Mouse (Mus musculus): ENCODE measurements around the gene Ctrc.

The Ctrc gene

DNA sequence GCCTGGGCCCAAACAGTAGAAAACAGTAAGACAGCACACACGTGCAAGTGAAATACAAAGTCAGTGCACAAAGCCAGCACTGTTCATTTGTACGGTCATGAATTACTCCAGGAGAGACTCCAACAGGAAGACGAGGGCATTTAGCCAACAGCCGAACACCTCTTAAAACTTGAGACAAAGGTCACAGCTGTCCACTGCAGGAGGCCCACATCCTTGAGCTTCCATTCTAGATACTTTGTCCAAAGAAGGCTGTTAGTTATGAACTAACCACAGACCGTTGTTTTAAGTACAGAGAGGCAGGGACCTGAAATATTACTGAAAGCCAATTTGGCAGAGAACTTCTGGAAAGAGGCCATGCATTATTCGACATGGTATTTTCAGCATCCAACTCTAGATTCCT lies 59.1 kb downstream of the Ctrc start:
- CTCF ChIA-PET, result no interaction called here
- POLR2A ChIA-PET, result interaction anchor here in 2 of 4 experiments (0.6 to 0.8 kb wide), 2 partner anchors 19 to 115 kb away, joined by 3 read pairs; no protein-coding TSS in a partner anchor

DNA sequence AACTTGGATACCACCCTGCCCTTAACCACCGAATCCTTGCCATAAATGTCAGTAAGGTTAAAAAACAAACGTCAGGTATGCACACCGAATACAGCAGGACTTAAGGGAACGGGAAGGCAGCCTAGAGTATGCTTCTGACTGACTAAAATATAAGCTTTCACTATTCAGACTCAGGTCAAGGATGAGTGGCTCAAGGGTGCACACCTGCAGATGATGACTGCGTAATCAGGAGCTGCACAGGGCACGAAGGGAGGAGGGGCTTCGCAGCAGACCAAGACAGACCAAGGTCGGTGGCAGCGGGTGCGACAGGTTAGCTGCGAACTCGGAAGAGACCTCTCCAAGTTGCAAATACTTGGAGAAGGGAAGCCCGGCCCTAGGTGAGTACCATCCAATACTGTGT lies 60.0 kb downstream of the Ctrc start:
- POLR2A ChIA-PET, result interaction anchor here in 2 of 4 experiments (0.8 to 1.7 kb wide), 2 partner anchors 13 to 18 kb away, joined by 3 read pairs; no protein-coding TSS in a partner anchor
- CTCF ChIA-PET, result no interaction called here

DNA sequence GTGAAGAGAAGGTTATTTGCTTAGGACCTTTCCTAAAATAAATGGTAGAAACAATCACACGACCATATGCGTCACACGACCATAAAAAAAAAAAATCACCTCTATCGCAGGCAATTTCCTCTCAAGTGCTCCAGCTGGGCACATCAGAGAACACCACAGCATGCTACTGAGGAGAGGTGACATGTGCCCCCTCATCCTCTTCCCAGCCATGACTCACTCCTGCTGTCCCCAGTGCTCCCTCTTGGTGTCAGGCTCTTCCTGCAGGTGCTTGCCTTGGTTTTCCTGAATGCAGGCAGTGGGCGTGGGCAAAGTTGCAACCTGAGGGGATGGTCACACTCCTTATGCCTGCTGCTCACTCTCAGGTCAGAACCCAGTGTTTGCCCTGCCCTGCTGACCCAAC lies 61.3 kb downstream of the Ctrc start:
- CTCF ChIA-PET, result interaction anchor here in 2 of 4 experiments (0.6 to 1.1 kb wide), 4 partner anchors 9 to 35 kb away, joined by 3 to 4 read pairs (median 3); partner anchors contain the start of gene Casp9 (in 1 of the 2)
- POLR2A ChIA-PET, result interaction anchor here in 2 of 4 experiments (1.2 to 1.7 kb wide), 5 partner anchors 9 to 286 kb away, joined by 3 to 4 read pairs (median 4); partner anchors contain the start of genes Agmat (in 1 of the 2) and Casp9 (in 1 of the 2)

DNA sequence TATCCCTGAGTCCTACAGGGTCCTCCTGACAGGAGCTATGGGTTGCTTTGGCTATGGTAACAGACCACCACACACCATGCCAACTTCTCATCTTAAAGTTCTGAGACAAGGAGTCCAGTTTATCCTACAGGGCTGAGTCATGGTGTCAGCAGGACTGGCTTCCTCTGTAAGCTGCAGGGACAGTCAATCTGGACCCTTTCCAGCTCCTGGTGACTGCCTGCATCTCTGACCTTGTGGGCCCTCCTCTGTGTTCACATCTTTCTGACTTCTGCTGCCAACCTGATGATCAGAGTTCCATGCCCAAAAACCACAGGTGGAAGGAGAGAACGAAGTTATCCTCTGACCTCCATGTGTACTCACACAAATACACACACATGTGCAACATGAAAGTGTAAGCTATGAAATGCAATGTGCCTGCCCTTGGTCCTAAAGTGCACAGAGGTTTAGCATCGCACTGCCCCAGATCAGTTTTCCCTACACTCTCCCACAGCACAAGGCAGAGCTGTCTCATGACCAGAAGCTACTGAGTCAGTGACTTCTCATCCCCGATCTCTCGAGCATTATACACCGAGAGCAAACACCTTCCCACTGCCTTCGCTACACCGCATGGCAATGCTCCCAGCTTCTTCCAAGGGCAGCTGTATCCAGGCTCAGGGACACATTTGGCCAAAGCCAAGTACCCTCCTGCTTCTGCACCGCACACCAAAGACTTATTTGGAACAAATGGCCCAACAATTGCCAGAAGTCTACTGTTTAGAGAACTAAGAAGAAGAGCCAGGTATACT lies 64.8 kb downstream of the Ctrc start:
- ChIA-PET CTCF (interaction anchor here in 2 of 4 experiments (0.6 to 1.5 kb wide), 2 partner anchors 218 to 351 kb away, joined by 3 read pairs; no protein-coding TSS in a partner anchor), POLR2A (interaction anchor here in 3 of 4 experiments (0.6 to 1.8 kb wide), 6 partner anchors 12 to 146 kb away, joined by 3 to 7 read pairs (median 4); partner anchors contain the start of genes Casp9 (in 2 of the 3) and Ddi2 (in 1 of the 3))

DNA sequence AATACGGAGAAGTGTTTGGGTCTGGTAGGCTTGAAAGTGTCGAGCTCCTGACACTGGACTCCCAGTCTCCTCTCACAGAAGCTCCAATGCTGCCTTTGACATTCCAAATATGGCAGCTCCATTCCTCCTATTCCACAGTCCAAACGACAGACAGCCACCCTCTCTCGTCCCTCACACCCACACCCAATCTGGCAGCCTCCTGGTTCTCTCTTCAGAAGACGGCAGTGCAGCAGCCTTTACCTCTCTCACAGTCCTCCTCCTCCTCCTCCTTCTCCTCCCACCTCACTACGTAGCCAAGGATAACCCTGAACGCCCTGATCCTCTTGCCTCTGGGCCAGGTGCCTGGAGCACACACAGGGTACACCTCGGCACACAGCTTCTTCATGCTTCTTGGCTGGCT lies 66.3 kb downstream of the Ctrc start:
- CTCF ChIA-PET, result no interaction called here
- POLR2A ChIA-PET, result interaction anchor here in 2 of 4 experiments (0.6 to 1.6 kb wide), 5 partner anchors 11 to 108 kb away, joined by 3 read pairs; partner anchors contain the start of genes Casp9 (in 2 of the 2) and Dnajc16 (in 1 of the 2)

DNA sequence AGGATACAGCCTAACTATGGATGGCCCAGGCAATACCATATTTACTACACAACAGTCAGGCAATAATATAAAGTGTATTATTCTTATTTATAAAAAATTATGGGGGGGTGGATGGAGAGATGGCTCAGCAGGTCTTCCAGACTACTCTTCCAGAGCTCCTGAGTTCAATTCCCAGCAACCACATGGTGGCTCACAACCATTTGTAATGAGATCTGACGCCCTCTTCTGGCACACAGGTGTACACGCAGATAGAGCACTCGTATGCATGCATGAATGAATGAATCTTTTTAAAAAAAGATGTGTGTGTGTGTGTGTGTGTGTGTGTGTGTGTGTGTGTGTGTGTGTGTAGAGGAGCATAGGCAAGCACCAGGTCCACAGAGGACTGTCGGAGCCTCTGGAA lies 73.1 kb downstream of the Ctrc start:
- ChIA-PET POLR2A (interaction anchor here in 2 of 4 experiments (0.6 to 1.1 kb wide), 5 partner anchors 12 to 430 kb away, joined by 3 to 4 read pairs (median 3); partner anchors contain the start of gene Casp9 (in 1 of the 2)), CTCF (interaction anchor here in 3 of 4 experiments (0.6 to 1.5 kb wide), 25 partner anchors 8 to 727 kb away, joined by 3 to 15 read pairs (median 4); partner anchors contain the start of genes Casp9 (in 1 of the 3) and Spata21 (in 1 of the 3))

DNA sequence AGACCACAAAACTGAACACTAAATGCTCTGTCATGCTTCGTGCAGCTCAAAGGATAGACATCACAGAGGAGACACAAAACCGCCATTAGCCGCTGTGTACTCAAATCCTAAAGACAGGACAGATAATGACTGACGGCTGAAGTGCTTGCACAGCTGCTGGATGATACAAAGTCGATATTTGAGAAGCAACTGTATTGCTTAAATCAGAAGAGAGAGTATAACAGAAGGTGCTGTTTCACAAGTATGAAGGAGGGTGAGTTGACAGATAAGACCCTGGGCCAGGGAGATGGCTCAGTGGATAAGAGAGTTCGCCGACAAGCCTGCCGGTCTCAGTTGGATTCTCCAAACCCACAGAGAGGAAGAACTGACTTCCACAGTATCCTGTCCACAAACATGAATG lies 74.3 kb downstream of the Ctrc start:
- CTCF ChIA-PET, result interaction anchor here in 2 of 4 experiments (1.0 to 1.1 kb wide), 2 partner anchors 19 to 303 kb away, joined by 5 read pairs; no protein-coding TSS in a partner anchor

DNA sequence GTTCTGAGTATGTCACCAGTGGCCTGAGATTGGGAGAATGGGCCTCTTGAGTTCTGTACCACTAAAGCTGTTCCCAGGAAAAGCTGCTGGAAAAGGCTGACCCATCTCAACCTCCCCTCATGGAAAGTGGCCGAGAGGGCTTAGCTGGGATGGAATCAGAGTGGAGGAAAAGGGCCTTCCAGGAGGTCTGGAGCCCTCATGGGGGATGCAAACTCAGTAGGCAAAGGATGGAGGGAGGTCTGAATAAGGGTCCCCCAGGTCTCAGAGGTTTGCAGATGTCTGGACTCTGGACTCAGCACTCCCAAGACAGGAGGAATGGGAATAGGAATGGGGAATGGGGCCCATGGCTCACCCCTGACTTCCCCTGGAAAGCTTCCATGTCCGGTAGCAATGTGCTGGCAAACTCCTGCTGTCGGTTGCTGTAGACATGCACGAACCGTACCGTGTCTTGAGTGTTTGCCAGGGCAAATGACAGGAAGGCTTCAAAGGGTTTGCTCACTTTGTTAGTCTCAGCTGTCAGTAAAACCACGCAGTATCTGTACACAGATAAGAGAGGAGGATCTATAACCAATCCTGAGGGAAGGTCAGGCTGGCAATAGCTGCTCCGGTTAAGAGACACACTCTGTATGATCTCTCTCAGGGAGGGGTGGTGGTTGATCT lies 76.5 kb downstream of the Ctrc start:
- ChIA-PET POLR2A (no interaction called here), CTCF (interaction anchor here in 1 of 4 experiments (1.3 kb wide), 1 partner anchor 14 kb away, joined by 3 read pairs; no protein-coding TSS in a partner anchor)

More for the DNA sequence above, 74.3 kb downstream of the Ctrc start:
- POLR2A ChIA-PET, result interaction anchor here in 1 of 4 experiments (1.1 kb wide), 1 partner anchor 22 kb away, joined by 3 read pairs; the partner anchor contains the start of gene Casp9

DNA sequence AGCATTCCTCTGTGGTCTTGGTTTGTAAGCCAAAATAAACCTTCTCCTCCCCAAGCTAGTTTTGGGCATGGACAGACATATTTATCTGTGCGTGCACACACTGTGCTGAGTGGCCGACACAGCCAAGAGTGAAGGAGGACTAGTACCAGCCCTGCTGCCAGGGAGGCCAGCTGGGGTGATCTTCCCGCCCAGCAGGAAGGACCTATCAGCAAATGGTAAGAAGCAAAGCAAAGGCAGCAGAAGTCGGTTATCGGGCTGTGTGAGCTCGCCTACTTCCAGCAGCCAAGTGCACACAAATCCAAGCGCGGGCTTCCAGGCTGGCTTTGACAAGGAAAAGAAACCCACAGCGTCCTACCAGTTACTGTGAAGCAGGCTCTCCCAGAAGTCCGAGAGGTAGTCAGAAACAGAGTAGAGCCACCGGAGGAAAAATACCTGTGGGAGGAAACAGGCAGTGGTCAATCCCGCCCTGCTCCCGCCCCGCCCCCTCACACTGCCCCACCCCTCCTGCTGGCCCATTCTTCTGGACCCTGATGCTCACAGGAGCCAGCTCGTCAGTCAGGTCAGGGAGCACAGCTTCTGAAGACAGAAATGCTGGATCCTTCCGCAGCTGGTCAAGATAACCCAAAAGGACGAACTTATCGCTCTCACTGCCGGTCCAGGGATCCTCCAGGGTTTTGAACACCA lies 78.7 kb downstream of the Ctrc start:
- POLR2A ChIA-PET, result interaction anchor here in 2 of 4 experiments (0.9 to 1.2 kb wide), 3 partner anchors 19 to 95 kb away, joined by 3 to 6 read pairs (median 3); no protein-coding TSS in a partner anchor
- CTCF ChIA-PET, result interaction anchor here in 2 of 4 experiments (0.6 kb wide), 2 partner anchors 265 to 356 kb away, joined by 3 to 6 read pairs; no protein-coding TSS in a partner anchor

DNA sequence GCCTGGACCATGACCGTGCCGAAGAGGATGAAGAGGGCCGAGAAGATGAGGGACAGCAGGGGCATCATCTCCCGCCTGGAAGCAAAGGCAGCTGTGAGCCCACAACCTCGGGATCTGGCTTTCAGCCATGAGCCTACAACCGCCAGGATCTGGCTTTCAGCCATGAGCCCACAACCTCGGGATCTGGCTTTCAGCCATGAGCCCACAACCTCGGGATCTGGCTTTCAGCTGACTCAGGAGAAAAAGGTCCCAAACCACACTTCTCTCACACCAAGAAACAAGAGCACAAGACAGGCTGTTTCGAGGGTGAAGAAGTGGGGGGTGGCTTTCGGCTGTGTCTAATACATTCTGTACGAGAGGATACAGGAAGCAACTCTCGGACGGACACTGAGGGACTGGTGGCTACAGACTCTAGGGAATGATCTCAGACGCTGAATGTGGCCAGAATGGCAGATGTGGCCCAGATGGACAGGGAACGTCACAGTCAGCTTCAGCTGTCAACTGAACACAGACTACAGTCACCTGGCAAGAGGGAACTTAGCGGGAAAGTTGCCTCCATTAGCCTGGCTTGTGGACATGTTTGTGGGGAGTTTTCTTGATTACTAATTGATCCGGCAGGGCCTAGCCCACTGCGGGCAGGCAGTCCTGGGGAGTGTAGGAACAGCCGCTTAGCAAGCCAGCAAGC lies 79.3 kb downstream of the Ctrc start:
- ChIA-PET CTCF (interaction anchor here in 1 of 4 experiments (0.6 kb wide), 1 partner anchor 264 kb away, joined by 3 read pairs; no protein-coding TSS in a partner anchor), POLR2A (interaction anchor here in 1 of 4 experiments (0.6 to 1.2 kb wide), 2 partner anchors 17 to 94 kb away, joined by 3 read pairs; no protein-coding TSS in a partner anchor)

DNA sequence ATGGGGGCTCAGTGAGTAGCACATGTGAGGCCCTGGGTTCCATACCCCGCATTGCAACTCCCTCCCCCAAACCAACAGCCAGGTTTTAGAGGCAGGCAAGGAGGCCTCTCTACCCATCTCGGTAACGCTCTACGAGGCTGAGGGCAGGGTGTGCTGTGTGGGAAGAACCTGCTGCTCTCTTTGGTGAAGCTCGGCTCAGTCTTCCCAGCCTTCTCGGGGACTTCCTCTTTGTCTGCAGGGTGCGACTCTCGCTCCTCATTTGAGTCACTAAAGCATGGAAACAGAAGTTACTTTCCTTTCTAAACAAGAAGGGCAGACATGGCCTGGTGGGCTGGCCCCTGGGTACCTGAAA lies 79.9 kb downstream of the Ctrc start:
- CTCF ChIA-PET, result no interaction called here
- POLR2A ChIA-PET, result interaction anchor here in 1 of 4 experiments (0.6 to 1.2 kb wide), 2 partner anchors 18 to 94 kb away, joined by 3 read pairs; no protein-coding TSS in a partner anchor

DNA sequence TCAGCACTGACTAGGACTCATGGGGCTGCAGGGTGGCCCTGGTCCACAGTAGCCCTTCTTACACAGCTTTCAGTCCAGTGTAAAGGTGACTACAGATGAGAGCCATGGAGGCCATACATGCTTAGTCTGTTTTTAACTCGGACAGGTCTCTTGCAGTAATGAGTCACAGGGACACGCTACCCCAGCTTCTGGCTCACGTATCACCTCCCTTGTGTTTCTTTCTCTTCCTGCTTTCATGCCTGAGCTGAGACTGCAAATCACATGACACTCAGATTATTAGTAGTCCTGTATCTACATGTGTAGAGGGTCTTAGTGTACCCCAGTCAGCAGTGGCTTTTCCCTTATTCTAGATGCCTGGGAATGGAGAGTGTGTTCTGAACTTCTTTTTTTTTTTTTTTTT lies 81.2 kb downstream of the Ctrc start:
- POLR2A ChIA-PET, result interaction anchor here in 1 of 4 experiments (0.6 to 1.1 kb wide), 6 partner anchors 12 to 190 kb away, joined by 3 to 7 read pairs (median 4); partner anchors contain the start of gene Casp9
- CTCF ChIA-PET, result interaction anchor here in 2 of 4 experiments (0.6 to 1.3 kb wide), 4 partner anchors 8 to 1560 kb away, joined by 3 to 8 read pairs (median 3); no protein-coding TSS in a partner anchor

All from embryonic stem cell, embryonic (primary cell).